Mouse (Mus musculus) kidney, embryonic 16.5 days (tissue): ENCODE results near the gene Stac3. TPM values are rescaled to one million over a fixed set of nuclear protein-coding genes. Genes with fewer than 3 reads are reported as not detected.

Experiments
- ATAC-seq: fragments of 200-750 bp; cut with Nextera tagmentation; 2 replicates; pipeline ENCODE4 v1.8.0; 2017; ENCODE audit warnings: moderate TSS enrichment; ENCODE audit not compliant: low FRiP score, low TSS enrichment
- H3K27ac ChIP-seq: fragments of 300-500 bp; sonication (generic); 2 replicates; pipeline ENCODE4 v1.5.1; 2014; ENCODE audit warnings: low read length
- H3K27me3 ChIP-seq: fragments of 300-500 bp; sonication (generic); 2 replicates; pipeline ENCODE4 v1.6.1; 2014; ENCODE audit warnings: low read length, control low read depth, mixed read lengths; ENCODE audit not compliant: insufficient read depth
- H3K36me3 ChIP-seq: fragments of 300-500 bp; sonication (generic); 2 replicates; pipeline ENCODE4 v1.6.1; 2014; ENCODE audit warnings: low read length, control low read depth, mixed read lengths; ENCODE audit not compliant: insufficient read depth
- H3K4me1 ChIP-seq: fragments of 300-500 bp; sonication (generic); 2 replicates; pipeline ENCODE4 v1.6.1; 2014; ENCODE audit warnings: low read length, control low read depth, mixed read lengths; ENCODE audit not compliant: insufficient read depth
- H3K4me2 ChIP-seq: fragments of 300-500 bp; sonication (generic); replicated peaks from 2 replicates; pipeline ENCODE4 v1.6.1; 2014; ENCODE audit warnings: low read depth, low read length
- H3K4me3 ChIP-seq: fragments of 300-500 bp; sonication (generic); 2 replicates; pipeline ENCODE4 v1.5.1; 2014; ENCODE audit warnings: mild to moderate bottlenecking, low read length
- H3K9ac ChIP-seq: fragments of 300-500 bp; sonication (generic); replicated peaks from 2 replicates; pipeline ENCODE4 v1.6.1; 2014; ENCODE audit warnings: low read length
- H3K9me3 ChIP-seq: fragments of 300-500 bp; sonication (generic); 2 replicates; pipeline ENCODE4 v1.6.1; 2016; ENCODE audit warnings: low read length, control low read depth
- WGBS: fragments of 180-500 bp; shearing (Covaris S2); extraction: QIAGEN DNeasy Blood & Tissue Kit; methylation state at CpG from one replicate; pipeline ENCODE4 v1.1.7; 2014; 5-methylcytosine and 5-hydroxymethylcytosine counted together
- polyA plus RNA-seq: library from polyadenylated mRNA; unstranded; fragments of >200 nt; fragmentation: Nextera tagmentation; extraction: Ambion mirVana; gene quantifications from 2 replicates; pipeline ENCODE4 v1.2.1, GENCODE M21; 2015

The Stac3 gene
- polyA plus RNA-seq, 1 experiment from 2014 or later = 0.85 TPM

DNA sequence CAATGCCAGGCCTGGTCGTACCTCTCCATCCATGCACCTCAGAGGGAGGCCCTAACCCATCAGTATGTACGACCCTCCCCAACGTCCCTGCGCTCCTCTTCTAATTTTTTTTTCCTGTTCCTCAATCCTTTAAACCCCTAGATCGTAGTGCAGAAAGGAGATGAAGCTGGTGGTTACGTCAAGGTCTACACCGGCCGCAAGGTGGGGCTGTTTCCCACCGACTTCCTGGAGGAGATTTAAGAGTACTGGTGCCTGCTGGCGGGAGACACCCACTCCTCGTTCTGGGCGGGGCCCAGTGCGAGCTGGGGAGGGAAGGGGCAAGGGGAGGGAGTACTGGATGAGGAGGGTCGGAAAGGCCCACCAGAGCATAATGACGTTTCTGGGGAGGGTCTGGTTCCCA is 6.8 kb downstream of the Stac3 start:
- H3K27me3 ChIP-seq = peaks cover 52% of the 10 kb centered on the region
- no peaks in the 10 kb centered on the region for H3K9me3 ChIP-seq
- H3K27ac ChIP-seq = no peak overlapping the region
- ATAC-seq = peak; percentile 3; the same call in 1 of the 2 replicates
- no peaks in the 10 kb centered on the region; the same call in 1 of the 2 replicates for H3K36me3 ChIP-seq
- H3K9ac ChIP-seq = no peak overlapping the region
- H3K4me3 ChIP-seq = peak overlapping the region; percentile 45; the same call in 1 of the 2 replicates
- peaks cover 45% of the 10 kb centered on the region for H3K4me1 ChIP-seq
- 2% methylated on average over 15 of the region's 15 CpGs for WGBS
- H3K4me2 ChIP-seq = peak overlapping the region; percentile 74

- no peak overlapping the region for H3K27ac ChIP-seq
- H3K4me1 ChIP-seq = peaks cover 54% of the 10 kb centered on the region
- no peaks in the 10 kb centered on the region; the same call in 1 of the 2 replicates for H3K36me3 ChIP-seq
- peak; percentile 62 for ATAC-seq
- H3K4me2 ChIP-seq = peak overlapping the region; percentile 74
- H3K9ac ChIP-seq = peak overlapping the region; percentile 51; the same call in 1 of the 2 replicates
- under 1% methylated on average over 35 of the region's 35 CpGs for WGBS
- peak overlapping the region; percentile 45 for H3K4me3 ChIP-seq
- peaks cover 62% of the 10 kb centered on the region for H3K27me3 ChIP-seq
- no peaks in the 10 kb centered on the region for H3K9me3 ChIP-seq
Measured at GRCm38 (mm10) chr10:127509051-127509836, 7.8 kb downstream of the Stac3 start.

GRCm38 (mm10) chr10:127509837-127510701 is 8.6 kb downstream of the Stac3 start:
- peak overlapping the region; percentile 45 for H3K4me3 ChIP-seq
- H3K4me2 ChIP-seq = peak overlapping the region; percentile 74
- peaks cover 62% of the 10 kb centered on the region for H3K4me1 ChIP-seq
- no peak overlapping the region for H3K9ac ChIP-seq
- H3K36me3 ChIP-seq = no peaks in the 10 kb centered on the region; the same call in 1 of the 2 replicates
- H3K27me3 ChIP-seq = peaks cover 70% of the 10 kb centered on the region
- no peaks in the 10 kb centered on the region for H3K9me3 ChIP-seq
- 10% methylated on average over 17 of the region's 17 CpGs for WGBS
- H3K27ac ChIP-seq = no peak overlapping the region
- no peak for ATAC-seq

GRCm38 (mm10) chr10:127510895-127511617 is 9.6 kb downstream of the Stac3 start:
- Histone ChIP-seq H3K36me3 (no peaks in the 10 kb centered on the region), H3K4me3 (peak overlapping the region; percentile 51), H3K9me3 (no peaks in the 10 kb centered on the region), H3K4me1 (peaks cover 72% of the 10 kb centered on the region), H3K27me3 (peaks cover 80% of the 10 kb centered on the region), H3K27ac (no peak overlapping the region), H3K9ac (no peak overlapping the region), H3K4me2 (peak overlapping the region; percentile 82)
- 4% methylated on average over 11 of the region's 11 CpGs for WGBS
- no peak for ATAC-seq

- H3K9ac ChIP-seq = peak overlapping the region; percentile 45; the same call in 1 of the 2 replicates
- WGBS = under 1% methylated on average over 45 of the region's 46 CpGs
Measured at GRCm38 (mm10) chr10:127511634-127512306, 10.3 kb downstream of the Stac3 start.

DNA sequence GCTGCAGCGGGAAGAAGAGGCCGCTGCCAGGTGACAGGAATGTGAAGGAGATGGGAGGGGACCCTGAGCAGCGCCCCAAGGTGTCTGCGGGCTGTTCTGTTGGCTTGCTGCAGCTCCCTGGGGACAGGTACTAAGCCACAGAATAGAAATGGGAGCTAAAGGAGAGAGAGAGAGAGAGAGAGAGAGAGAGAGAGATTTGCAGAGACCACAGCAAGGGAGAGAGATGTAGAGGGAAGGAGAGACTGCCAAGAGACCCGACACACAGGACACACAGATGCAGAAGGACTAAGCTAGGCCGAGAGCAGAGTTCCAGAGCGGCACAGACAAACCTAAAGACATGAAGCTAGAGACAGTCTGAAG is 10.8 kb downstream of the Stac3 start:
- ATAC-seq = no peak
- H3K27ac ChIP-seq = no peak overlapping the region
- 4% methylated on average over 7 of the region's 7 CpGs for WGBS
- peak overlapping the region; percentile 51 for H3K4me3 ChIP-seq
- no peak overlapping the region for H3K9ac ChIP-seq
- peaks cover 85% of the 10 kb centered on the region for H3K4me1 ChIP-seq
- peaks cover 78% of the 10 kb centered on the region for H3K27me3 ChIP-seq
- H3K4me2 ChIP-seq = peak overlapping the region; percentile 82
- H3K9me3 ChIP-seq = no peaks in the 10 kb centered on the region
- no peaks in the 10 kb centered on the region; the same call in 1 of the 2 replicates for H3K36me3 ChIP-seq

More at GRCm38 (mm10) chr10:127511634-127512306, 10.3 kb downstream of the Stac3 start:
- no peak for ATAC-seq
- Histone ChIP-seq H3K9me3 (no peaks in the 10 kb centered on the region), H3K27ac (no peak overlapping the region), H3K4me1 (peaks cover 79% of the 10 kb centered on the region), H3K4me2 (peak overlapping the region; percentile 82), H3K36me3 (no peaks in the 10 kb centered on the region), H3K4me3 (peak overlapping the region; percentile 51), H3K27me3 (peaks cover 80% of the 10 kb centered on the region)

DNA sequence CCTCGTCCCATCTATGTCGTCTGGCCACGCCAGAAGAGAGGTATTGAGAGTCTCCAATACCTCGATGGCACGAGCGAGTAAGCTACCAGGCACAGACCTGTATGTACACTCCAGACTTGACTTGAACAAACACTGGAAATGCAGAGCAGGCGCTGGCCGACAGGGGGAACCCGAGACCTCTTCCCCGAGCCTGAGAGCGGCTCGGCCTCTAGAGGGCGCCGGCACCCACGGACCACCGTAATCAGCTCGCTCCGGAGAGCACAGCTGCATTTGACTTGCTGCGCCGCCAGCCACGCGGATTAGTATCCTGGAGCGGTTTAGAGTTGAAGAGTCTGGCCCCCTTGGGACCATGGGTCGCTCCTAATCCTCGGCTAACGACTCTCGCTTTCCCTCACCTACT is 11.3 kb downstream of the Stac3 start:
- no peak overlapping the region for H3K27ac ChIP-seq
- peaks cover 85% of the 10 kb centered on the region for H3K4me1 ChIP-seq
- H3K4me2 ChIP-seq = peak overlapping the region; percentile 82
- H3K4me3 ChIP-seq = peak overlapping the region; percentile 13
- under 1% methylated on average over 27 of the region's 27 CpGs for WGBS
- no peaks in the 10 kb centered on the region for H3K9me3 ChIP-seq
- H3K36me3 ChIP-seq = peaks cover 3% of the 10 kb centered on the region; the same call in 1 of the 2 replicates
- peak overlapping the region; percentile 8; the same call in 1 of the 2 replicates for H3K9ac ChIP-seq
- peak; percentile 26; the same call in 1 of the 2 replicates for ATAC-seq
- H3K27me3 ChIP-seq = peaks cover 73% of the 10 kb centered on the region

DNA sequence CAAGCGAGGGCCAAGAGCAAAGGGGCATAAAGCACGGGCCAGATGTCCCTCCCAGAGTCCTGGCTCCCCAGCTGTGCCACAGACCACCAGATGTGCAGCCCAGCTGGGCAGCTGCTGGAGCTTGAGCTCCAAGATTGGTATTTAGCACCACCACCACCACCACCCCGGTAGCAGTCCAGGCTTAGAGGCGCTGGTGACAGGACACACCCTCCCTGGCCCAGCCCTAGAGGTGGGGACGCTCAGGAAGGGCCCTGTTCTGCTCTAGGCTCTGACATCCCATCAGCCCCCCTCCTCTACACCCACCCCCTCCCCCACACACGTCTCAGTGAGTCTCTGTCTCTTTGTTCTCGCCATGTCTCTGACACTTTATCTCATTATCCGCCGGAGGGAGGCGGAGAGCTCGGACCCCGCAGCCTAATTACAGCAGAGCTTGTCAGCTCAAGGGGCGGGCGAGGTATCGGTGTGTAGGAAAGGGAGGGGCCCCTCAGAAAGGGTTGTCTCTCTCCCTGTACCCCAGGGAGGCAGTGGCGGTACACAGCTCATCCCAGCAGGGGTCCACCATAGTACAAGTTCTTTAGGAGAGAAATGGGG is 12.1 kb downstream of the Stac3 start:
- Histone ChIP-seq H3K9ac (no peak overlapping the region), H3K4me1 (peaks cover 80% of the 10 kb centered on the region), H3K36me3 (peaks cover 11% of the 10 kb centered on the region; the same call in 1 of the 2 replicates), H3K27ac (no peak overlapping the region), H3K27me3 (peaks cover 76% of the 10 kb centered on the region), H3K4me3 (0 out of 2 replicates have a peak overlapping the region, but pooled peaks have one; percentile 13), H3K9me3 (no peaks in the 10 kb centered on the region), H3K4me2 (peak overlapping the region; percentile 82)
- no peak for ATAC-seq
- WGBS = 1% methylated on average over 16 of the region's 16 CpGs
